Mouse (Mus musculus): ENCODE measurements around the gene Crnkl1.

The Crnkl1 gene

GRCm38 (mm10) chr2:145934339-145935231 is at the start of gene Crnkl1, which contains the start of gene Cfap61:
TSS of gene Crnkl1 (minus strand) at chr2:145935014.
TSS of gene Cfap61 (plus strand) at chr2:145934784.
- DNase-seq, result peak; percentile 98

DNA sequence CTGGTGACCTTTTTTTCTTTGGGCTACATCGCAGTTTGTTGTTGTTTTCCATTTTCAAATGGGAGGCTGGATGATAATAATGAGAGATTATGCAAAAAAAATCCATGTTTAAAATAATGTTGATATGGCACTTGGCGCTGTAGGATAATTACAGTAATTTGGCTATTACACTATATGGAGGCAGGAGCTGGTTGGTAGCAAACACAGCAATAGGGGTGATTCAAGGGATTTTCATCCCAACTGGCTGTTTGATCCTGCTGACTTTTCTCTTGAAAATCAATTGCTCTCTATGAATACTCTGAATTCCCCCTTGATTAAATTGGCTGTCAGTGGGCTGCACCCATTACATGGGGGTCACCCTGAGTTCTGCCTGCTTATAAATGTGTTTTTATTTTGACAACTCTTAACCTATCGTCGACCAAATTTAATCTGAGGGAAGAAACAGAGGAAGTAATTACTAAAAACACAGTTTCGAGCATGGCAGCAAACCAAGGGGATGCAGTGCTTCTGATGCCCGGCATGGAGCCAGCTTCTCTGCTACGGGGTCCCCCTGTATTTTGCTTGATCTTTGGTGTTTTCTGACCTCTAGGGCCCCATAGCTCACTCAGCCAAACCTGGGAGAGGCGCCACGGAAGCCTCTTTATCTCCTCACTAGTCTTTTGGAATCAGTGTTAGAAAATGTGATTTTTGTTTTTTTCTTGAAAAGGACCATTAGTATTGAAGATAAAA is 47.7 kb upstream of the Crnkl1 start:
- DNase-seq, result no peak

DNA sequence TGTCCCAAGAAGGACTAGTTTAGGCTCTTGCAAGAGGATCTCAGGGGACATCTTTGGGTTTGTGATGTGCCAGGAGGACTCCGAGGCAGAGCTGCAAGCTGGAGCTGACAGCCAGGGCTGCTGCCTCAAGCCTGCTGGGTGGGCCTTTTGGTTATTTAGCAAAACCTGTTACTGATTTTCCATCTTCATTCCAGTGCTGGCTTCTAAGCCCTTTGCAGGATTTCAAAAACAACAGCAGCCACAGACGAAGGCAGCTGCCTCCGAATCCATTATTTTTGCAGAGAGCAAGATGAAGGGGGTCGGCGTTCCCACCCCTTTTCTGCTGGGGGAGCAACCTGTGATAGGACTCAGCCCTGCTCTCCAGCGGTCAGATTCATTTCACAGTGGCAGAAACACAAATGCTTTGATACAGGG is 46.9 kb upstream of the Crnkl1 start:
- DNase-seq, result peak; percentile 48

GRCm38 (mm10) chr2:145980881-145981280 is 46.1 kb upstream of the Crnkl1 start:
- no peak for DNase-seq

GRCm38 (mm10) chr2:145979616-145980015 is 44.8 kb upstream of the Crnkl1 start:
- DNase-seq, result no peak

DNA sequence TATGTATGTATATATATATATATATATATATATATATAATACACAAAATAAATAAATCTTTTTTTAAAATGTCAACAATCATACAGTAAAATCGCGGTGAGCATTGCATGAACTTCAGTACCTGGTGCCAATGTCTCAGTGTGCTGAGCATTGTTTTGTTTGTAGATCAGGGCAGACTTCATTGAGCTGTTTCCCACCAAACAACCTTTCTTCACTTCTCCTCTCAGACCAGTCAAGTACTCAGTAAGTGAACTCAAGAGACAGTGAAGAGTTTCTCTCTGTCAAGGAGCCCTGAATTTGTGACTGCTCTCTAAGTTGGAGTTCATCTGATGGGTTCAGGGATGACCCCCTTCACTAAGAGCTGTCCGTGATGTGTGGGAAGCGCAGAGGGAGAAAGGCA is 37.8 kb upstream of the Crnkl1 start:
- no peak for DNase-seq

DNA sequence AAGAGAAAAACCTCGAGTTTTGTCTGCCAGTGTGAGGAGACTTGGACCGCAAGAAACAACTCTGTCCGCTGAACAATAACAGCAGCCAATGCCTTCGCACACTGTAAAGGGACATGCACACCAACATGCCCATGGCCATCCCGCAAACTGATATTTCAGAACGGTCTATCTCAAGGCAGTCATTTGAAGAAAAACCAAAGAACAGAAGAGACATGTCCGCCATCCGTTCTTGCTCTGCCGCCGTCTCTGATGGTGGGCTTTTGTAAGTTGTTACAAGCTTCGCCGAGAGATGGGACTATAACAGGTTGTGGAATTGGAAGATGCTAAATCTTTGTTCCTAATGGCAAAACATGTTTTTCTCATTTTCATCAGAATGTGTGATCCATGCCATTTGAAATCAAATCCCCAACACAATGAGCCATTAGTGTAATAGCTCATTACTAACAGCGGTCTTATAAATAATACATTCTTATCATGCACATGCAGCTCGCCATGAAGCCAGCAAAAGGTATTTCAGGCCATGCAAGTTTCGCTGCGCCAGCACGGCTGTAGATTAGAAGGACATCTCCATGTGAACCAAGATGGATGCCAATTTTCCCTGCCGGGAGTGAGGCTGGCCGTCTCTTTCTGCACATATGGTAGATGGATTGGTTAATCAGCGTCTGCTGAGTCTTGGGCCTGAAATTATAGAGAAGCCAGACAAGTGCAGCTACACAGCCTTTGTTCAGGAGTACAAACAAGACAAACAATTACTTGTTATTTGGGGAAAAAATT is 36.6 kb upstream of the Crnkl1 start:
- DNase-seq, result no peak

- no peak for DNase-seq
Observed at GRCm38 (mm10) chr2:145970751-145971150, 35.9 kb upstream of the Crnkl1 start.

DNA sequence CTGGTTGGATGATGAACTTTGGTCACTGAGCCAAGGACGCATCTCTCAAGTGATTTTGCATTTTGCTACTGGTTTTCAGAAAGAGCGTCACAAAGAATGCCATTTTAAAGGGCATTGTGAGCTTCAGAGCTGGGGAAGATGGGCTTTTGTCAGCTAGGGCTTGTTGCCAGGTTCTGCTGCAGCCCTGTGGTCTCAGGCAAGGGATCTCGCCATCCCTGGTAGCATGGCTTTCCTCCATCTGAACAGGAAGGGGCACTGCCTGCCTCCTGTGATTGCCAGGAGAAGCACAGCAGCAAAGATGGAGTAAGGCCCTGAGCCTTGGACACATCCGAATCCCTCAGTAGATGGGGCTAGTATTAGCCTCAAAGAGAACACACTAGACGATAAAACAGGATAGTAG is 27.0 kb upstream of the Crnkl1 start:
- no peak for DNase-seq

- peak; percentile 50 for DNase-seq
Observed at GRCm38 (mm10) chr2:145958551-145958950, 23.7 kb upstream of the Crnkl1 start.

DNA sequence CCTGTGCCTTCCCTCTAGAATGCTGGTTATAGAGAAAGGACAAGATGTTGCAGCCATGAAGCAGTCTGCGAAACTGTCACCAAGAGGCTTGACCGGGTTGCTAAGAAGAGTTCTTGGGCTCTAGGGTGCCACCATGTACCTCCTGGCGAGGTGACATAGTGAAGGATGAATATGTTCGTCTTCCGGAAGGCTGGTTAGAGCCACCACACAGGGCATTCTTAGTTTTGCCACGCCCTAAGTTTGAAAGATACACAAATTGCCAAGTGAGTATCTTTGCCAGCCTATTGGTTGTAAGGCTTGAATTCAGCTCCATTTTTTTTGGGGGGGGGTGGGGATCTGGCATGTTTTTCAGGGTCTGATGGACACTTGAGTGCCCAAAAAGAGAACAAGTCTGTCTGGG is 23.3 kb upstream of the Crnkl1 start:
- DNase-seq, result no peak

DNA sequence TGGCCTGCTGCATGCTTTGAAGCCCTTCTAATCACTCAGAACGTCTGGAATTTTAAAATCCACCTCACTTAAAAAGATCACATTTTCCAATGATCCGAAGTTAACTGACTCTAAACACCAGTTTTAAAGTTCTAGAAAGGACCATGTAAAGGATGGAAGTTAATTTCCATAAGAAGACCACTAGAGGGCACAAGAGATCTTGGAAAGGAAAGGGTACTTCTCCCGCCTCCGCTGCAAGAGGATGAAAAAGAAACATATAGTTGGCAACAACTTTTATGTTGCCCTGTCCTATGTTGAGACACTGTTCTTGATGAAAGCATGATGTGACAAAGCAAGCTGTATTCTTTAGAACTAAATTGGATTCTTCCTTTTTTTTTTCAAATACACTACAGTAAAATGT is 22.6 kb upstream of the Crnkl1 start:
- peak; percentile 78 for DNase-seq

- no peak for DNase-seq
Observed at GRCm38 (mm10) chr2:145956318-145956717, 21.5 kb upstream of the Crnkl1 start.

- DNase-seq, result no peak
Observed at GRCm38 (mm10) chr2:145955844-145956243, 21.0 kb upstream of the Crnkl1 start.

DNA sequence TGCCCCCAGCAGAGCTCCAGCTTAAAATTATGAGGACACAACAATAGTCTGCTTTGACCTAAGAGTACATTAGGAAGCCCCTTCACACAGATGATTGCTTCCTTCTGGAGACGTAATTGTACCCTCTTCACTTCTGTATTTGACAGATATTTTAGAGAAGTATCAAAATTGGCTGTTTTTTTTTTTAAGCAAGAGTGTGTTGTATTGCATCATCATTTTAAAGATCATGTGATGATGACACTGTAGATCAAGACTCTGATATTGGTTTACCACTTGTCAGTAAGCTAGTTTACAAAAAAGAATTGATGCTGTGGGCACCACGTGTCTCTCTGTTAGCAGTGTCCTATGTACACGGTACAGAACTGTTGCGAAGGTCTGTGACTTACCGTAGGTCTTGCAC is 17.9 kb upstream of the Crnkl1 start:
- DNase-seq, result no peak

DNA sequence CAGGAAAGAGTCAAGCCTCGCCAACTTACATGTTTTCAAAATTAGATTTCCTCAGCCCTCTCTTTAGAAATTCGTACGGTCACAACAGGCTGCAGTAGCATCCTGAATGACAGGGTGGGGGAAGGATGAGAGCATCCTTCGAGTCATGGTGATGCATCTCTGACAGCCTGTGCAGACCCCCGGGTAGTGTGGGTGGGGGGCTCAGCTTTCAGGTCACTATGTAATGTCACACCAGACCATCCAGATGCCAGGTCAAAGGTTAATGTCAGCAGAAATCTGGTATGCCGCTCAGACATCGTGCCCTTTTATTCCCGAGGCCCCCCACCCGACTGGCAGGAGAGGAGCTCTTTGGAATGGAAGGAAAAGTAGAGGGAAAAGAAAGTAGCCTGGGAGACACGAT is 15.4 kb upstream of the Crnkl1 start:
- peak; percentile 50 for DNase-seq

- peak; percentile 27 for DNase-seq
Observed at GRCm38 (mm10) chr2:145949475-145950068, 14.8 kb upstream of the Crnkl1 start.

DNA sequence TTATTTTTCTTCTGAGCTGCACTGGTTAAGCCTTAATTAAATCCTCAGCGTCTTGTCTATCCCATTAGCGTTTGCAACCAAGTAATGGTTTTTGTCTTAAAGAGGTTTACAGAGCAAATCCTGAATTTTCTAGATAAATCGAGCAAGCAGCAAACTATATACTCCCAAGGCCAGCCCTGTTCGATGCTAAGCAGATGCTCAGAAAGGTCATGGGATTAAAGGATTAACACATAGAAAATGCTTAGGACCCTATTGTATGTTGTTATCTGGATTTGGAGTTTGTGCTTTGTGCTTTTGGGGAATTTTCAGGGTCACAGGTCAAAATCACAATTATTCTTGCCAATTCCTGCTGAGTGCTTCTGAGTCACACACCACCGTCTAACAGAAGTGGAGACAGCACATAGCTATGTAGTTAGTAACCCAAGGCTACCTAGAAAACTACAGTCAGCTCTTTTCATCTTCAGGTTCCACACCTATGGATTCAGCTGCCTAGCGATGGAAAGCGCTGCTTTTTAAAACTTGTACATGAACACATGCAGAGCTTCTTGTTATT is 13.7 kb upstream of the Crnkl1 start:
- no peak for DNase-seq

GRCm38 (mm10) chr2:145944286-145944685 is 9.5 kb upstream of the Crnkl1 start:
- DNase-seq, result no peak

DNA sequence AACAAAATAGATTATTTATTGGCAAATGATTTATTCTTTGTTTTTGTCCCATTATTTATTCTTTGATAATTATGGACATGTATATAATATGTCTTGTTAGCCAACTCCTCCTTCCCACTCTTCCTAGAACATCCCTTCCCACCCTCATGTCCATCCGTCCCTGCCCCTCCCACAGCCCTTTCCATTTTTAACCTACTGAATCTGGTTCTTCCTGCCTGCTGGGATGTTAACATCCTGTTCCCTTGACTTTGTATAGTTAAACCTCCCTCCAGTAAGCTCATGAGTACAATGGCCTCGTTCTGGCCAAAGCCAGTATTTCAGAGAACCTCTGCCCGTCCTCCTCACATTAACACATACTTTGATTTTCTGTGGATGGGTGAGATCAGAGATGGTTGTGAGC is 6.6 kb upstream of the Crnkl1 start:
- DNase-seq, result no peak

GRCm38 (mm10) chr2:145936975-145937374 is 2.2 kb upstream of the Crnkl1 start:
- no peak for DNase-seq

DNA sequence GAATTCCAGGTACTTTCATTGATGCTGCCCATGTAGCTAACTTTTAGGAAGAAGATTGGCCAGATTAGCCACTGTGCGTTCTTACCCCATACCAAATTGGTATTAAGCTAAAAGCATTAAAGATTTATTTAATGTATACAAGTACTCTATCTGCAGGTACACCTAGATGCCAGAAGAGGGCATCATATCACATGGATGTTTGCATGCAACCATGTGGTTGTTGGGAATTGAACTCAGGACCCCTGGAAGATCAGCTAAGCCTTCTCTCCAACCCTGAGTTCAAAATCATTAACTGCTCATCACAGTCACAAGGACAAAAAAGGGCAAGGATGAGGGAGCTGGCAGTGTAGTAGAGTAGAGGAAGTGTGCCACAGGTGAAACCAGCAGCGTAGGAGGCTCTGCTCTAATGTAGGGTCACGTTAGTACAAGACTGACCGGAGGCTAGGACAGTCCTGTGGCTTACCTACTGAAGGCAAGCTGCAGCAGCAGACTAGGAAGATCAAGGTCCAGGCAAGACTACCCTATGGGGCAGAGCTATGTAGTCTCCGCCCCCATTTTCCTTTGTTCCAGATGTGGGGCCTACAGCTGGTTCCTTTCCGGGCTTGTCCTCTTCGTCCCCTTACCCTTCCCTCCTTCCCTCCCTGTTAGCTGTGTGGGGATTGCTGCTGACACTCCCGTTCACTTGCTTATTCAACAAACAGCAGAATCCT is 13.7 kb downstream of the Crnkl1 start:
- no peak for DNase-seq
